Mouse (Mus musculus): ENCODE measurements around the gene Vtcn1. TPM values are rescaled to one million over a fixed set of nuclear protein-coding genes. Genes with fewer than 3 reads are reported as not detected.
"Not testable (repeated sequence)": the region's sequence is repeated elsewhere in the genome, so short reads cannot be mapped to it uniquely, and the experiment has no call there.

Gene Vtcn1
- total RNA-seq (2021), result under 1 TPM; 0.37 to 0.50 TPM
- long read RNA-seq, experiment 1, partial matches to known transcripts, result 1 of 2 reads
- long read RNA-seq, experiment 1, other reads (novel, unspliced or antisense), result 0 of 2 reads
- long read RNA-seq, experiment 2, result 0 reads

GRCm38 (mm10) chr3:100825225-100825965 lies at the start of gene Vtcn1:
TSS of gene Vtcn1 (plus strand) at chr3:100825459.
- no peak for DNase-seq
- intact Hi-C loops (cut with DNase I), result no loop called here

- intact Hi-C loops (cut with DNase I), result no loop called here
- DNase-seq, result no peak
These were observed 48.3 kb upstream of the Vtcn1 start for GRCm38 (mm10) chr3:100776967-100777366.

GRCm38 (mm10) chr3:100777568-100777967 lies 47.7 kb upstream of the Vtcn1 start:
- no peak for DNase-seq
- intact Hi-C loops (cut with DNase I), result no loop called here

- DNase-seq, result no peak
- intact Hi-C loops (cut with DNase I), result no loop called here
These were observed 39.2 kb upstream of the Vtcn1 start for GRCm38 (mm10) chr3:100786076-100786475.

DNA sequence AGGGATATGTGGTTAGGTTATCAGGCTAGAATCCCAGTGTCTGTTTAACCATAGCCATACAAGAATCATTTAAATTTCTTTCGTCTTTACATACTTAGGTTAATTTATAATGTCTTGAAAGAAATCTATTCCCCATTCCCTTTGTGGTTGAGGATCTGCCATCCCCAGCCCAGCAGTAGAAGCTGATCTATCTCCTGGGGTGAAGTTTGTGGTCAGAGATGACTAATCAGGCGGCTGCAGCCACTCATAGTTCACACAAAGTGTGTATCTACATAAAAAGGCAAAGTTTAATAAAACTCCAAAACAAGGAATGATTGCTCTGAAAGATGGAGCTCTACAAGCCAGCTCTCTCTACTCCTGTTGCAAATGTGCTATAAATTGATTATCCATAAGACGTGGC lies 33.6 kb upstream of the Vtcn1 start:
- intact Hi-C loops (cut with DNase I), result no loop called here
- no peak for DNase-seq

DNA sequence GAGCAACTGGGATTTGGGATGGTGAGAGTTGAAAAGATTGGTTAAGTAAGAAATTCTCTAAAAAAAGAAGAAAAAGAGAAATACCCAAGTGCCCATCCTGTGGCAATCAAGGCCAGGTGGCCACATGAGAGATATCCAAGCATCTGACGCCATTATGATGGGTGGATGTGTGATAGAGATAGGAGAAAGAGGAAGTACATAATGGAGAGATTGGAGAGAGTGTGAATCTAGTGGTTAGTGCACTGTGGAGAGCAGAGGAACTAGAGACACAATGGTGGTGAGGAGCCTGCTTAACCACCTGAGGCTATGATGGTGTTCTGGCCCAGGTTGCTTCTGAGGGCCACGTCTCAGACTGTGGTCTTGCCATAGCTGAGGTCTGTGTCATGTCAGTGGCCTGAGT lies 31.9 kb upstream of the Vtcn1 start:
- intact Hi-C loops (cut with DNase I), result no loop called here
- DNase-seq, result no peak

DNA sequence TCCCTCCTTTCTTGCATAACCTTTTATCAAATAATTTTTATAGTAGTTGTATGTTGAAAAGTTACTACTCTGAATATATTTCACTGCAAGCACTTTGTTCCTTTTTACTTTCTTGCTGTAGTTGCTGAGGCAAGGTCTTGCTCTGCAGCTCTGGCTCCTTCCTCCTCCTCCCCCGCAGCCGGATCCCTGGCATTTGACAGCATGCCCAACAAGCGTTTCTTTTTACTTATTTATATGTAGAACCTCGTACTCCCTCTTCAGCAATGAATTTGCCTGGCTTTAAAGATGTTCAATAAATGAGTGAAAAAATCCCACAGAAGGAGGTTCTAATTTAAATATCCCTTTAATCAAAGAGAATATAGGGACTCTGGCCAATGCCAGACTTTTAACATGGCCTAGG lies 28.7 kb upstream of the Vtcn1 start:
- intact Hi-C loops (cut with DNase I), result no loop called here
- no peak for DNase-seq

- intact Hi-C loops (cut with DNase I), result no loop called here
- DNase-seq, result no peak
These were observed 27.8 kb upstream of the Vtcn1 start for GRCm38 (mm10) chr3:100797166-100798145.

- intact Hi-C loops (cut with DNase I), result no loop called here
- no peak for DNase-seq
These were observed 26.3 kb upstream of the Vtcn1 start for GRCm38 (mm10) chr3:100798872-100799422.

DNA sequence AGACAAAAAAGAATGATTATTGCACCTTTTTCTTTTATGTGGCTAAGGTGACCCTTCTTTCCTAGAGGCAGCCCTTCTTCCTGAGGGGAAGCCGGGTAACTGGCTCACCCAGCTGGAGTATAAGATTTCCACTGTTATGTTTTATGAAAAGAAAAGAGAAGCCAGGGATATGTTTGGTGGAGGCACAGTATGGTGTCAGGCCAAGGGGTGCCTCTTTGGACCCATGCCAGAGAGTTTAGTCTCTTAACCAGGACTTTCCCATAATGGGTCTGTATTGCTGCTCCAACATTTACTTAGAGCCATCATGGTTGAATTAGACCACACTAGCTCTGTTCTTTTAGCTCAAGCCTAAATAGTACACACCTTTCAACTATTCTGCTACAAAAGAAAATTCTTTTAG lies 20.3 kb upstream of the Vtcn1 start:
- no peak for DNase-seq
- intact Hi-C loops (cut with DNase I), result no loop called here

- DNase-seq, result no peak
- intact Hi-C loops (cut with DNase I), result no loop called here
These were observed 19.3 kb upstream of the Vtcn1 start for GRCm38 (mm10) chr3:100805925-100806324.

DNA sequence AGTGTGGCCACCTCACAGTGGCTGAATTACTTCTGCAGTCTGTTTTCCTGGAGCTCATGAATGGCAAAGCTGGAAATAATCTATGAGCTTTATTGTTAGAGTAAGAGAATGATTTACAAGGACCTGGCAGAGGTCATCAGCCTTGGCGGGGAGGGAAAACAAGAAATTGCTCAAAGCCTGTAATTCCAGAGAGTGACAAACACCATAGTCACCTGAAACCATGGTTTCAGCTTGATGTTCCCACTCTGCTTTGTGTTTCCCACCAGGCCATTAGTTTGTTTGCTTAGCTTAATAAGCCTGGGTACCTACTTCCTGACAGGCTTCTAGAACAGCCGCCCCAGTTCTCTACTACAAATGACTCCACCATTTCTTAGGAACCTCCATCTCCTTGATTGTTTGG lies 14.8 kb upstream of the Vtcn1 start:
- intact Hi-C loops (cut with DNase I), result no loop called here

DNA sequence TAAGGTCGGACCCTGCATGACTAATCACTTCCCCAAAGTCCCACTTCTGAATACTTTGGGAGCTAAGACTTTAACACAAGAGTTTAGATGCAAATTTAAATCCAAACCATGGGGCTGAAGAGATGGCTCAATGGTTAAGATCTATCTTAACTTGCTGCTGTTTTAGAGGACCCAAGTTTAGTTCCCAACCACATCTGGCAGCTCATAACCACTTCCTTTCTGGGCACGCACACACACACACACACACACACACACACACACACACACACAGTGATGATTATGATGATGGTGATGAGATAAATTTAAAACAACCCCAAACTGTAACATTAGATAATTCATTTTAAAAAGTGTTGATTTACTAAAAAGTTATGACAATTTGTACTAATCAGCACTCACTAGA lies 13.4 kb upstream of the Vtcn1 start:
- intact Hi-C loops (cut with DNase I), result no loop called here
- DNase-seq, result no peak

More for the DNA sequence above, 14.8 kb upstream of the Vtcn1 start:
- no peak for DNase-seq

GRCm38 (mm10) chr3:100815490-100815889 lies 9.8 kb upstream of the Vtcn1 start:
- intact Hi-C loops (cut with DNase I); DNase-seq: not testable (repeated sequence)

DNA sequence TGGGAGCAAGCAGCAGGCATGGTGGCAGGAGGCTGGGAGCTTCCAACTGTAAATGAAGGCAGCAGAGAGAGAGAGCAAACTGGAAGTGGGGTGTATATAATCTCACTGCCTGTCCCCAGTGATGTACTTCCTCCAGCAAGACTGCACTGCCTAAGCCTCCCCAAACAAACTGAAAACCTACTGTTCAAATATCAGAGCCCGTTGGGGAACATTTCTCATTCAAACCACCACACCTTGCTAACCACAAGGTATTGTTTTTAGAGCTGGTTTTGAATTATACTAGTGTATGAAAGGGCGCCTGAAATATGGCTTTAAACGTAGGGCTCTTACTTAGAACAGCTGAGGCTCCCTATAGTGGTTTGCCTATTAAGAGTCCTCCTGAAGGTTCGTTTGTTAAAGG lies 6.5 kb upstream of the Vtcn1 start:
- intact Hi-C loops (cut with DNase I), result no loop called here
- DNase-seq, result no peak

DNA sequence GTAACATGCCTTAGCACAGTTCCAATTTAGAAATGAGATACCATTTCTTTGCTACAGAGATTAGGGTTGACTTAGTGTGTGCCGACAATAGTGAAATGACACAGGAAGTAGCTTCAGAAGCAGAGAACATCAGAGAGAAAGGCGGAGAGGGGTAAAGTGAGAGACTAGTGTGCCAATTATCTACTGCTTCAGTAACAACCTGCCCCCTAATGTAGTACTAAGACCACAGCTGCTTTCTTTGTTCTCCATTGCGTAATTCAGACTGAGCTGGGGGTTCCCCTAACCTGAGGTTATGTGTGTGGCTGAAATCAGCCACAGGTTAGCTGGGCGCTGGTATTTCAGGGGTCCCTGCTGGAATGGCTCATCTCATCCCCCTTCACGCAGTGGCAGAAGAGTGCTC lies 5.7 kb upstream of the Vtcn1 start:
- intact Hi-C loops (cut with DNase I), result no loop called here
- no peak for DNase-seq

- no peak for DNase-seq
- intact Hi-C loops (cut with DNase I), result no loop called here
These were observed 4.4 kb upstream of the Vtcn1 start for GRCm38 (mm10) chr3:100820852-100821251.

DNA sequence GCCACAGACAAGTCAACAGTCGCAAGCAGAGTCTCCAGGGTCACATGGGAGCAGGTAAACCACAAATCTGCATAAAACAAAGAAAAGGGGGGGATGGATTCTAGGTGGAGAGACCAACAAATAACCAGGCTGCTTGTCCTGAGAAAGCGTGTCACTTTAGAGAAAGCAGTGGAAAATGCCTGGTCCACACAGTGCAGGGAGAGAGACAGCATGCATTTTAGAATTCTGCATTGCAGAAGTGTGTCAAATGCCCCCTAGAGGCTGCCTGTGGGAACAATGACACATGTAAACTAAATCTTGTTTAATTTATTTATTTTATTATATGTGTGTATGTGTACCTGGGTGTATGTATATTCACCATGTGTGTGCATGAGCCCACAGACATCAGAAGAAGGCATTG lies 4.0 kb upstream of the Vtcn1 start:
- intact Hi-C loops (cut with DNase I), result no loop called here

DNA sequence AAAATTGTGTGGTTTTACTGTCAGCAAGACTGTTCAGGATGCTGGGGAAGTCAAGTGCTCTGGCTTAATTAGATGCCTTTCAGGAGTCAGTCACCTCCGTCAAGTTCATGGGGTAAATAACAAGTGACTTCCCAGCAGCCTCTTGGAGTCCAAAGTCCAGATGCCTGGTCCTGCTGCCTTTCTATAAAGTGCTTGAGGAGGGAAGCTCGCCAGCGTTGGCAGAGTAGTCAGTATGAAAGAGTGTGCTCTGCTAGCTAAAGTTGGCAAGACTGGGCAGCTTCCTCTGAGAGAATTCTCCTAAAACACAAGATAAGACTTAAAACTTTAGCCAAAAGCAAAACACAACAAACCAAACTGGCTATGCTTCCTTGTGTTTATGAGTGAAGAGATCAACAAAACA lies 18.5 kb downstream of the Vtcn1 start:
- DNase-seq, result no peak
- intact Hi-C loops (cut with DNase I), result no loop called here

More for the DNA sequence above, 4.0 kb upstream of the Vtcn1 start:
- peak in 1 of 2 experiments; percentile 9 for DNase-seq

DNA sequence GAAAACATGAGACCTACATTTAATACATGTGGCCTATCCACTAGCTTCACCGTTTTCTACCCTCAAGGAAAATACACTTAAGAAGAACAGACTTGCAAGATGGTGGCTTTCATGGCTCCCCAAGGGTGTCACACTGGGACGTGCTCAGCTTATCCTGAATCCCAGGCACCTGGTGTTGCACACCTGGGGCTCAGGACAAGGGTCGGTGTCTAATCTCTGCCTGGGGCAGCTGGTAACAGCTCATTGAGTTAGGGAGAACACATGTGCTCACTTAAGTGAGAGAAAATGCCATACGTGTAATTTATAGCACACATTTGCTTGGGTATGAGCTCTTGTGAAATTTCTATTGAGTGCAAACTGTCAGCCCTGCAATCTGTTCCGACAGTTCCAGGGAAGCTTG lies 19.1 kb downstream of the Vtcn1 start:
- DNase-seq, result no peak

DNA sequence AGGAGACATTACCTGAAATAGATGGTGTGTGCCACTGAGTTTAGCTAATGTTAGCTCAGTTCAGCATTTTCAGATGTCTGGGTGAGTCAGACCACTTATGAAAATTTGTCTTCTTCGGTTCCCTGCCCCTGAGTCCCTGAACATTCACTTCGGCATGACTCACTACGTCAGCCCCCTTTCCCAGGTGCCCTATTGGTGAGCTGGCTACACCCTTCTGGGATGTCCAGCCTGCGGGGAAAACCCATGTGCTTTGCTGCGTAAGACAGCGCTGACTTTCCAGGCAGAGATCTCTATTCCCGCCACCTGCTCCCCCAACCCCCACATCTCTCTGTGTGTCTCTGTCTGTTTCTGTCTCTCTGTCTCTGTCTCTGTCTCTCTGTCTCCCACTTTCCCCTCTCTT lies 23.1 kb downstream of the Vtcn1 start:
- intact Hi-C loops (cut with DNase I), result no loop called here
- DNase-seq, result no peak

More for the DNA sequence above, 19.1 kb downstream of the Vtcn1 start:
- intact Hi-C loops (cut with DNase I), result no loop called here
